Mouse (Mus musculus) mouse embryonic stem cell (cell line): ENCODE data around the gene Grip2.

Experiments used
- in situ Hi-C, 2 experiments: fragments of 300-500 bp; cut with MboI; formaldehyde crosslinking; loops; 1 replicate in 1 of 2; 3 replicates in 1 of 2; pipeline ENCODE4 v1.14.3; 2019 to 2020; ENCODE audit warnings: low sequenced_read_pairs in 2 of 2, low pct_unique_long_range_greater_than_20kb in 1 of 2, mixed read lengths in 1 of 2; ENCODE audit not compliant: unreplicated experiment in 1 of 2

Grip2 gene

GRCm38 (mm10) chr6:91827016-91827570, at the start of gene Grip2:
Gene Grip2 (minus strand): TSS chr6:91827250.
- in situ Hi-C loops, result no loop called here

GRCm38 (mm10) chr6:91872781-91873180, 45.7 kb upstream of the Grip2 start:
- in situ Hi-C loops, result no loop called here

- in situ Hi-C loops, result no loop called here
These were observed 41.0 kb upstream of the Grip2 start for GRCm38 (mm10) chr6:91868091-91868490.

- in situ Hi-C loops, result no loop called here
These were observed 38.6 kb upstream of the Grip2 start for GRCm38 (mm10) chr6:91865601-91866000.

GRCm38 (mm10) chr6:91864595-91864994, 37.5 kb upstream of the Grip2 start:
- in situ Hi-C loops, result no loop called here

- in situ Hi-C loops, result no loop called here
These were observed 35.8 kb upstream of the Grip2 start for GRCm38 (mm10) chr6:91862848-91863247.

GRCm38 (mm10) chr6:91858339-91858738, 31.3 kb upstream of the Grip2 start:
- in situ Hi-C loops, result no loop called here

GRCm38 (mm10) chr6:91852550-91852949, 25.5 kb upstream of the Grip2 start:
- in situ Hi-C loops, result loop anchor here in 1 of 2 experiments (5.0 kb wide), 1 partner anchor 75 kb away; no protein-coding TSS in a partner anchor

GRCm38 (mm10) chr6:91843628-91844153, 16.6 kb upstream of the Grip2 start:
- in situ Hi-C loops, result loop anchor here in 1 of 2 experiments (10.0 kb wide), 1 partner anchor 309 kb away; no protein-coding TSS in a partner anchor

- in situ Hi-C loops, result loop anchor here in 1 of 2 experiments (10.0 kb wide), 1 partner anchor 308 kb away; no protein-coding TSS in a partner anchor
These were observed 16.0 kb upstream of the Grip2 start for GRCm38 (mm10) chr6:91842897-91843627.

GRCm38 (mm10) chr6:91839010-91839871, 12.2 kb upstream of the Grip2 start:
- in situ Hi-C loops, result no loop called here

GRCm38 (mm10) chr6:91832863-91833440, 5.9 kb upstream of the Grip2 start:
- in situ Hi-C loops, result no loop called here

GRCm38 (mm10) chr6:91827926-91828325, 876 bp upstream of the Grip2 start:
- in situ Hi-C loops, result no loop called here

- in situ Hi-C loops, result no loop called here
These were observed 8.8 kb downstream of the Grip2 start for GRCm38 (mm10) chr6:91818271-91818670.

- in situ Hi-C loops, result no loop called here
These were observed 11.1 kb downstream of the Grip2 start for GRCm38 (mm10) chr6:91815976-91816375.

GRCm38 (mm10) chr6:91813611-91814010, 13.4 kb downstream of the Grip2 start:
- in situ Hi-C loops, result no loop called here

- in situ Hi-C loops, result no loop called here
These were observed 17.0 kb downstream of the Grip2 start for GRCm38 (mm10) chr6:91810007-91810406.

- in situ Hi-C loops, result no loop called here
These were observed 19.0 kb downstream of the Grip2 start for GRCm38 (mm10) chr6:91808022-91808421.

GRCm38 (mm10) chr6:91807169-91807568, 19.9 kb downstream of the Grip2 start:
- in situ Hi-C loops, result no loop called here
